Mouse (Mus musculus) WW6 (cell line): ENCODE measurements at regions not wholly inside any gene's neighbourhood (a gene's known extent, or its start where the extent isn't known, plus 50 kb on each side); places are given as distances from the start of the nearest gene placed in this dataset.
A peak's percentile ranks its signal among the peaks of the same experiment; 100 is the strongest.

Experiments
- DNase-seq: peaks from one replicate; pipeline ENCODE4 v3.0.0-alpha.2; 2013; ENCODE audit warnings: low read depth, low spot score

DNA sequence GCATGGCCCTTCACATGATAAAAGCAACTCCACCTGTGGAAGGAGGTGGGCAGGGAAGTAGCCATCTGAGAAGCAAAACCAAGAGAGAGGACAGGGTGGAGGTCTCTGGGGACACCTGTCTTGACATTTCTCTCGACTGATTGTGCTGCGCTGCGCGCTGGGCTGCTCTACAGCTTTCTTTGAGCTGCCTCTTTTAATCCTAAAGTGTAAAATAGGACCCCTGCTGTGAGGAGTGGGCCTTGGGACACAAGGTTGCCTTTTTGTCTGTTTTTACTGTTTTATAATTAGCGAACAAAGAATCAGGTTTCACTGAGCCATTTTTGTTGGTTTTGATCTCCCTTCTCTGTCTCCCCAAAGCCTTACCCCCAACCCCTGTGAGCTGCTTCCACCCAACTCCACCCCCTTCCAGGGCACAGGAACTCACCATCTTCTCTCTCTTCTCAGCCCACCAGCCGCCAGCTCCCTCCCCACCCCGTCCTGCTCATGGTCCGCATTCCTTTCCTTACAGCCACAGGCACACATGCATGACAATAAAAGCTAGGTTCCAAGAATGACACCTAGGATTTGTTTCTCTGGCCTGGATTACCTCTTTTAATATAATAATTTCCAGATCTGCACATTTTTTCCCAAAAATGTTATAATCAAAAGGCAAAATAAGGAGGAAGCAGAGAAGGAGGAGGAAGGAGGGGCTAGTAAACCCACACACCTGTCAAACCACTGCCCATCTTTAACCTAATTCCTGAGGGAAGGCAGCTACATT lies 57.3 kb downstream of the Cbln4 start:
- DNase-seq = no peak

DNA sequence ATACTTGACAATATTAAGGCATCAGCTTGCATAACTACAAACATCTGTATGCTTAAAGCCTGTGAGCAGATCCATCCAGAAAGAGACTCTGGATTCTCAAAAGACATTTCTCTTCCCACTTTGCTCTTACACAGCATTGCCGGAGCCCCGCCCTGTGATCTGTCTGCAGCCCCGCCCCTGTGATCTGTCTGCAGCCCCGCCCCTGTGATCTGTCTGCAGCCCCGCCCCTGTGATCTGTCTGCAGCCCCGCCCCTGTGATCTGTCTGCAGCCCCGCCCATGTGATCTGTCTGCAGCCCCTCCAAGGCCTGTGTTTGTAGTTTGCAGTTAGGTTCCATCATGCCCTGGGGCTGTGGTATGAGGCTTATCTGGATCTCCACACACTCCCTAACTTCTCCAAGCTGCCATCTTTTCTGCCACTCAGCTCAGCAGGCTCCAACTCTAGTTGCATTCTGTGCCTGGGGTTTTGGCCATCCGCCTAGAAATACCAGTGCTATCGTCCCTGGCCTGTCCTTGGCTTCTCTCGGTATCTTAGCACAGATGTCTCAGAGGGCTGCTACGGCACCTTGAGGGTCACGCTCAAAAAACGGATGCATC lies 73.9 kb downstream of the Cbln4 start:
- peak; percentile 49 for DNase-seq

DNA sequence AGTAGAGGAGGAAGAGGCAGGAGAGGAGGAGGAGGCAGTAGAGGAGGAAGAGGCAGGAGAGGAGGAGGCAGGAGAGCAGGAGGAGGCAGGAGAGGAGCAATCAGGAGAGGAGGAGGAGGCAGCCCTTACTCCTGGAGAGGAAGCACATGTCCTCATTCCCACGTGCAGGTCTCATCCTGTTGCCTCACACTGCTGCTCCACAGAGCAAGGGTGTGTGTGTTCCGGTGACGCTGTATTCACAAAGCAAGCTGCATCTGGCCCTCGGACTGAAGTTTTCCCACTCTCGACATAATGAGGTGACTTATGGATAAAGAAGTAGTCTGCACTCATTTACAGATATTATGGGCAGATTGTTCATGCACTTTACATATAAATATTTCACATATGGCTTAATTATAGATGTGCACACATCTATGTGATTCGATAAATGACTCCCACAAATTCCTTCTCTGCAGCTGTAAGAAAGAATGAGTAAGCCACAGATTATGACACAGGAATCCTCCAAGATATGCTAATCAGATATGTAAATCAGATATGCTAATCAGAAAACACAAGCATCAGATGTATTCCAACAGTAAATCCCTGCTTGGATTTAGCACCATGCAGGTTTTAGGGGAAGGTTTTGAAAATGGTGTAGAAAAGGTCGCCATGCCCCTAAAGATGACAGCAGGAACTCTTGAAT lies 96.6 kb downstream of the Cbln4 start:
- DNase-seq = no peak

DNA sequence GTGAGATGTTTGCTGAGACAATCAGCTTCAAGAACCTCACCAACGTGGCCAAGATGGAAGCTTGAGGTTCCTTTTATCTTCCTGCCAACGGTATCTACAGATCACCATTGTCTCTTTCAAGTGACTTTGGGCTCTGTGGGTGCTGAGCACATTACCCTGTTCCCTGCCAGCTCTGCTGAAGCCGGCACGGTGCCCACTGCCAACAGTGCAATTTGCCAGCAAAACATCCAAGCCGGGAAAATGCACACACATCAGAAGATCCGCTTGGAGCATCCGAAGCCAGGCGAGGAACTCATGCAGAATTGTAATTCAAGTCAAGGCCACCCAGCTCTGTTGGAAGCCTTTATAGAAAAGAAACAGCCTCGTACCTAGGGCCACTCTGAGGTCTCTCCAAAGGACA lies 100.6 kb downstream of the Cbln4 start:
- no peak for DNase-seq

DNA sequence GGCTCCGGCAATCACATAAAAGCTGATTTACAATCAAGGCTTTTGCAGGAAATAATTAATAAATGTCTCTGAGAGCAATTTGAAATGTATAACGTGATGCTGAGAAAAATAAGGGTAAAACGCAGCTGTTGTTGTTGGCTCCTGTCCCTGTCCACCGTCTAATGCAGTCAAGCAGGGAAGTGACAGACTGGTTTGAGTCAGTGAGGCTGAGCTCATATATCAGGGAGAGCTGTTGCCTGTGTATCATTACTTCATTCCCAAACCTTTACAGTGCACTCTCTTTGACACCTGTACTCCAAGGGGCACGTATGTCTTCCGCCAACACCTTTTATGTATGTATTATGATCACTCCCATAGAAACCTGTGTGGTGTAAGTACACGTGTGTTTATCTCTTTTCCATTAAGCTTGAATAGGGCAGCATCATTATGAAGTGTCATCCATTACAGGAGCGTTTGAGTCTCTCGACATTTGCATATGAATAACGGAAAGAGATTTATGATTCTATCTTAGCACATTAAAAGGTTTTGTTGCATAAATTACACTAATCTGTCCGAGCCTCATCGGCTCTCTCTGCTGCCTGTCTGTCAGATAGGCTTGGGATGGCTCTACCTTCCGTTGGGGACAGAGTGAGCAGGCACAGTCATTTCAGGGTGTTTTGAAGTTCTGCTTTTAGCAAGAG lies 107.5 kb downstream of the Cbln4 start:
- DNase-seq = no peak

DNA sequence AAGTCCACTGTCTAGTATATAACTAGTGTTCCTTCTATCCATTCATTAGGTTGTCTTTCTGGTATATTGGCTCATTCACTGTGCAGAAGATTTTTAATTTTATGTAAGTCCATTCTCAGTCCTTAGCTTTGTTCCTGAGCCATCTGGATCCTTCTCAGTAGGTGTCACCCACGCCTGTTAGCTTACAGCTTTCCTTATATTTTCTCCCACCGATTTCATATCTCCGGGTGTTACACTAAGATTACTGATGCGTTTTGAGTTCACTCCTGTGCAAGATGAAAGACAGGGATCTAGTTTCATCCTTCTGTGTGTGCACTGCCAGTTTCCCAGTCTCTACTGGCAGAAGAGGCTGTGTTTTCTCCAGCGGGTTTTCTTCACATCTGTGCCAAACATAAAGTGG lies 122.3 kb downstream of the Cbln4 start:
- no peak for DNase-seq

DNA sequence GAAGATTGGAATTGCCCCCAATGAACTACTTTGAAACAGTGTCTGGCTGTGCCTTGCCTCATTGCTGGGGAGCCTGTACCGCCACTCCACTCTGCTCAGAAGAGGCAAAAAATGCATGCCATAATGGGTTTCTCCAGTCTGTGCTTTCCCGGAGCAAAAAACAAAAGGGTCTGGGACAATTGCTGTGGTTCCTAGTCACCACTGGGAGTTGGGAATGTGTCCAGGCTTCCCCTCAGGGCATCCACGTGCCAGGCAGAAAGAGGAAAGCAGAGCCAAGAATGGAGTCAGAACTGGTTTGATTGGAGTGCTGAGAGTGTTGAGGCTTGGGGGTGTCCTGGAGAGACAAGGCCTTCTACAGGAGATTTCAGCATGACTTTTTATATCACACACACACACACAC lies 156.0 kb downstream of the Cbln4 start:
- DNase-seq = no peak

DNA sequence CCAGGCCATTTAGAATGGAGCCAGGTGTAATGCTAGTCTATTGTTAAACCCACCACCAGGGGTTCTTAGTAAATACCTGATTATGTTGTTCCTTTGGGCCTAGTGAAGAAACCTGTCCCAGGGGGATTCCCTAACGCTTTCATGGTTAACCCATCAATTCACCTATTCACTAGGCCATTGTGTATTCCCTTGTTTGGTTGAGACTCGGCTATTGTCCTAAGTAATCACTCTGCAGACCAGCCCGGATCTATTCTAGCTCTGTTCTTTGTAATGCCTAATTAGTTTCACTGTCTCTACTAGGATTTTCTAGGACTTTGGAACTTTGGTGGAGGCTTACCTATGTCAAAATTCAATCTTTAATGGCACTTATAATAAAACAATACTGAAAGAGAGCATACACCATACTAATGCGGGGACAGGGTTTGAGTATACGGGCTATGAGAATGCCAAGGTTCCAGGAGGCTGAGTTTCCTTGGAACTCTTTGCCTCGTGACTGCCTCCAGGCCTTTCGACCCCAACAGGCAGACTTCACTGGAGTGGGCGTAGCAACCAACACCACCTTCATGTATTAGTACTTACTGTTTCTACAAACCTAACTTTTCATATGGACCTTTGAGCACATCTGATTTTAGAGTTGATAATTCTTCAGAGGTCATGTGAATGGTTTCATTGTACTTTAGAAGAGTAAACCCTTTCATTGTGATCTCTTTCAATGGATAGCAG lies 163.9 kb downstream of the Cbln4 start:
- DNase-seq = peak; percentile 69

DNA sequence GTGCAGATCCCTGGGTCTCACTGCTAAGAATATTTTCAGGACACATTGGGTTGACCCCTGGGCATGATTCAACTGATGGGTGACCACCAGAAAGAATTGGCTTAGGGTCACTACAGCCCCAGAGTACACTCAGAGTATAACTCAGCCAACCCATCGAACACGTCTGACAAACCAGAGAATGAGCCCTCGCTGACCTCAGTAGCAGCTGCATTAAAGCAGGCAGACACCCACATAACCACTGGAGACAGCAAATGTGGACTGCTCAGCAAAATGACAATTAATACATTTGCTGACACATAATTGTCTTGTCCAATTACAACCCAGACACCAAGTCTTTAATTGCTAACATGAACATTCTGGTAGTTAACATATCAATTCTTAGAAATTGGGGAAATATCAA lies 175.7 kb downstream of the Cbln4 start:
- no peak for DNase-seq

DNA sequence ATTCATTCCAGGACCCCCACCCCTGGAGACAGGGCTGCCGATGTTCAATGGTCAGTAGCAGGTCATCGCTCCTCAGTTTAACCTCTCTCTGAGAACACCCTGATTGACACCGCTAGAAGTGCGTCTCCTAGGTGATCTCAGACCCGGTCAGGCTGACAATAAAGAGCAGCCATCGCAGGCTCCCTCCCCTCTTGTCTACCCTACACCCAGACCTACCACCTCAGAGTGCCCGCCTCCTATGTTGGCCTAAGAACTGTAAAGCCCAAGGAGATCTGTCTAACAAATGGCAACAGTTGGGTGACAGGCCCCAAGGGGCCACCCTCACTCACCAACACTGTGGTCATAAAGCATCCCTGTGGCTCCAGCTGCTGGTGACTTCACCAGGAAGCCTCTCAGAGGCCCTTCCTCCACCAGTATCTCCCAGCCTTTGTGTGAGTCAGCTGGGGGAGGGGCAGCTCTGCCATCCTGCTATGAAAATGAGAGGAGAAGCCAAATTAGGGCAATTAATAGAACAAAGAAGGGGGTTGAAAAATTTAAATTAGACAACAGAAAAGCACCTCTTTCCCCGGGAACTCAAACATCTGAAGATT lies 178.8 kb downstream of the Cbln4 start:
- DNase-seq = no peak

DNA sequence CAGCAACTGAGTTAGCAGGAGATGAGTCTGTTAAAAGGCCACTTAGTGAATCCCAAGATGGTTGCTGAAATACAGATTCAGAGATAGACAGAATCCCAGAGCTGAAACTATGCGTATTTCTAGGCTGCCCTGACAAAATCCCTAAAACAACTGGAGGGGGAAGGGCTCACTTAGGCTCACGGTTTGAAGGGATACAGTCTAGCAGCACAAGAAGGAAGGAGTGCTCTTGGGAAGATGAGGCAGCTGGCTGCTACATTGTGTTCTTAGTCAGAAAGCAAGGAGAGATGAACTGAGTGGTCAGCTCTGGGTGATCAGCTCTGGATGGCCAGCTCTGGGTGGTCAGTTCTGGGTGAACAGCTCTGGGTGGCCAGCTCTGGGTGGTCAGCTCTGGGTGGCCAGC lies 180.6 kb downstream of the Cbln4 start:
- DNase-seq = peak; percentile 47

DNA sequence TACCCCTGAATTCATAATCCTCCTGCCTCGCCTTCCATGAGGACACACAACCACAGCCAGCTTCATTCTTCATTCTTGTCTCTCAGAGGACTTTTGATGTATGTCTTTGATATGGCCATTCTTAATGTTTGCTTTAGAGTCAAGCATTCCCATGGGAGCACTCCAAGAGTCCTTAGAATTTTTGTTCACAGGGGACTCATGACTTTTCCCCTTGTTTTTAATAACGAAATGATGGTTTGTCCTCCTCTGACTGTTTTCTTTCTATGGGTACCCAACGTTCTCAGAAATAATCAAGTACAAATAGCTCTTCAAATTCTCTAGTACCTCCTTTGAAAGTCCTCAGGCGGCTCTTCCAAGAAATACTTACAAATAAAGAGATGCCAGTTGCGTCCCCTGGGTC lies 184.4 kb downstream of the Cbln4 start:
- DNase-seq = no peak

DNA sequence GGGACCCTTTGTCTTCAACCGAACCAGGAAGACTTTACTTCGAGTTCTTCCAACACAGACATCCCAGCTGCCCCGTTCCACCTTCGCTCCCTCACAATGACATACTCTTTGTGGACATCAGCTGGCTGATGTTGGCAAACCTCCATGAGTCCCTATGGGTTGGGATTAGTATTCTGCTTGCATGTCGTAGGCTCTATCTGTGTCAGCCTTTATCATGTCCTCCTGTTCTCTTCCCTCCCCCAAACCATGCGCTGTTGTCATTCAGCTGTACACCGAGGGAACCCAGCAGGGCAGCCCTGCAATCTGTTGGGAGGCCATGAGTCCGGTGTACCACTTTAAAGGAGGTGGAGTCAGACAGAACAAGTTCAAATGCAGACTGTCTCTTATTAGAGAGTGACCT lies 186.8 kb downstream of the Cbln4 start:
- DNase-seq = no peak

DNA sequence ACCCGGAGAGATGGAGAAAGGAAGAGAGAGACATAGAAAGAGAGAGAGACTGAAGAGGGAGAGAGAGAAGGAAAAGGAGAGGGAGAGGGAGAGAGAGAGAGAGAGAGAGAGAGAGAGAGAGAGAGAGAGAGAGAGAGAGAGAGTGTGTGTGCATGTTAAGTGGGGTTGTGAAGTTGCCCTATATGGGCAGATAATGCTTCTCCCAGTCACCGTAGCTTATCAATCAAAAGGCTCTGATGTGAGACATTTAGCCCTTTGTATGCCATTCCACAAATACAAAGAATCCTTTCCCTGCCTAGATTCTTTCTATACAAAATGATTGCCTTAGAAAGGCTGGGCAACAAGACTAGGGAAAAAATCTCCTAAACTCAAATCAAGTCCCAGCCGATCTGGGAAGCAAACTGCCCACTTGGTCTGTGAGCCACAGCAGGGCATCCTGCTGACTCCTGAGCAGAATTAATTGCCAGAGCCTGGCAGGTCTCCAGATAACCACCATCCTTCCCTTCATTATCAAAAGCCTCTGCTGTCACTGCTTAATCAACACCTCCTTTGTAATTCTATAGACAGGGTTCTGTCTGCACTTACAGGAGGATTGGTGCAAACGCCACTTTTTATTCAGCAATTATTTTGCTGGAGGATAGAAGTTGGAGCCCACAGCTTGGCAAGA lies 196.3 kb downstream of the Cbln4 start:
- no peak for DNase-seq

DNA sequence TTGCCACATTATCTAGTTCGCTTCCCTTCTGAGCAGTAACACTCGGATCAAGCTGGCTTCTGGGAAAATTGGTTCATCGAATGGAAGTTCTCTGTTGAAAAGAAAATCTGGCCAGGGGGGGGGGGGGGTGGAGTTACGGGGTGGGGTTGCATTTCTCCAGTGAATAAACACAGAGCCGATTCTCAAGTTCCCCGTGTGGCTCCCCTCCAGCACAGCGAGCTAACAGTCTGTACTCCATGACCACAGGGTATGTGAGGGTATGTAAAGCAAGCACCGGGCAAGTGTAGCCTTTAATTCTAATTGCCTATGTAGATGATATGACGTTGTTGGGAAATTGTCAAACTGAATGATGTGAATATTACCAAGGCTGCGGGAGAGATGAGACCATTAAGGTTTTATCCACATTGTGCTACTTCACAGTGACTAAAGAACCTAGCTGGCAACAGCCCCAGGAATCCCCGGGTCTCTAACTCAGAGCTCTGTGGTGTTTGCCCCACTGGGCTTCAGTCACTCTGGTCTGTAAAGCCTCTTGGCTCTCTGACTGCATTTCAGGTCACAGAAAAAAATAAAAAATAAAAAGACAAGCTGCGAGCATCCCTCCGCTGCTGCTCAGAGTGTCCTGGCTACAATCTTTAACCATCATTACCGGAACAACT lies 203.1 kb downstream of the Cbln4 start:
- DNase-seq = no peak

DNA sequence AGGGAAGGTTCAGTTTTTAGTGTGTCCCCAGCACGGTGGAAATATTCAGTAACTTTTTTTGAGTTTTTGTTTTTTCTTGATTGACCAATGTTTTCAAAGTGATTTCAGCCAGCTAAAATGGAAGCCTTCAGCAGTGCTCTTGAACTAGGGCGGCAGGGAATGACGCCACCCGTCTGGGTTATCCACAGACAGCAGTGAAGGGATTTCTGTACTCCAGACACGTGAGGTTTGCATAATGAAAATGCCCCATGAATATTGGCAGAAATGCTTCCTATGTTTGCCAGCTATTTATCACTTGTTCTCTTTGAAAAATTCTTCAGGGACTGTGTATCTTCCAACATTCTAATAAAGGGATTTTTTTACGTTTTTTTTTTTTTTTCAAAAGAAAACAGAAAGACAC lies 221.1 kb downstream of the Cbln4 start:
- DNase-seq = no peak

DNA sequence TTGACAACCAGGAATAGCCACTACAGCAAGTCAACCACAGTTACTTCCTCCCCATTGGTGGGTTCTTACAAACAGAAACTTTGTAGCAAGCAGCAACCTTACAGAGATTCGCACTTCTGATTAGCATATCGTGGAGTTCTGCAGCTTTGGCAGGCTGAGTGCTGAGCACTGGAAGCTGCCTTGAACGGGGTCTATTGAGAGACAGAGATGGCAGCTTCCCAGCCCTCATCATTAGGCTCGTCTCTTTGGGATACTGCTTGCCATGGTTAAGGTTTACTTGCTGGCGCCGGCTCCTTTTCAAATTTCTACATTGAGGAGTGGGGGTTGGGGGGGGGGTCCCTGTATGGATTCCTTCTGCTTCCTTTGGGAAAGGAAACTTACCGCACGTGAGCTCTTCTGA lies 224.8 kb downstream of the Cbln4 start:
- no peak for DNase-seq

DNA sequence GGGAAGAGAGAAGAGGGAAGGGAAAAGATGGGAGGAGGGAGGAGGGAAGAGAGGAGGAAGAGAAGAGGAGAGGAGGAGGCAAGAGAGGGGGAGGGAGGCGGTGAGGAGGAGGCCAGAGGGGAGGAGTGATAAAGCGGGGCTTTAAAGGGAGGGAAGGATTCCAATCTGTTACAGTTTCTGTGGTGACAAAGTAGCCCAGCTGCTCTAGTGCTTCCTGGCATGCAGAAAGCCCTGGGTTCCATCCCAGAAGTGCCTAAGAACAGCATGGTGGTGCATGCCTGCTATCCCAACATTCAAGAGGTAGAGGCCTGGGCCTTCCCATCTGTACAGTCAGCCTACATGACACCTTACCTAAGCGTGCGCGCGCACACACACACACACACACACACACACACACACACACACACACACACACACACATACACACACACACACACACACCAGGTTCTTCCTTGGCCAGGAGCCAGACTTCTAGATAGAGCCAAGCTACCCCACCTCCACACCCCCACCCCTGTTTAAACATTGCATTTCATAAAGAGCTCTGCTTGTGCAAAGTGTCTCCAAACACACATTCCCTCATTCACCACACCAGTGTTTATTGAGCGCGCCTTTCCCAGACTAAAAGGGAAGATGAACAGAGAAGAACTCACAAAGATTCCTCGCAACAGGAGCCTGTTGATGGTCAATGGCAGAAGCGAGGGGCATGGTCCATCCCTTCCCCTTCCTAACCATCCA lies 226.4 kb downstream of the Cbln4 start:
- no peak for DNase-seq

DNA sequence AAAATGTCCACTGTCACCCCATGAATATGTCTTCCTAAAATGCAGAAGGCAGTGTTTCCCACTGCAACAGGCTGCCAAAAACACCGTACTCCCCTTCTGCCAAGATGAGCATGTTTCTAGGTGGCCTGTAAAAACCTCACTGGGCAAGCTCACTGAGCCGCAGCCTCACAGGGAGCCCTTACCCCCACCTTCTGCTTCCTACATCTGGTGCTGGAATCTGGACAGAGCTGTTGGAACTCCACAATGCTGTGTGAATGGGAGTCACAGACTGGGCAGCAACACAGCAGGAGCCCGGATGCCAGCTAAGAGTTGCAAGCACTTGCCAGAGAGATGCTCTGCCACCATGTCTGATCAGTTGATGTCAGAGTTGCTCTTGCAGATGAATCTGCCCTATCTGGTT lies 230.6 kb downstream of the Cbln4 start:
- DNase-seq = no peak

DNA sequence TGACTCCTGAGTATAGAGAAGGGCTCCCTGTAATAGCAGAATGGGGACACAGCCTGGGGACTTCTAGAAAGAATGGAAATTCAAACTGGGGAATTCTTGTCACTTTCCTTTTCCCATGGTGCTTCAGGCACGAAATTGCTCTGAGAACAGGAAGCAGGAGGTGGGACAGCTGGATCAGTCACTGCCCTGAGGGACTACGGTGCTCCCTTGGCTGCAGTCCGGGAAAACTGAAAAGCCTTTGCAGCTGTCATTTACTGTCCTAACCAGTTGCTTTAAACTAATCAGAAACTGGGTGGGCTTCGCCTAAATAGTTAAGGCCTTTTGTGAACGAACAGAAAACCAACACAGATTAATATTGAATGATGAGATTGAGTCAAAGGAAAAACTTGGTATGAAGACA lies 237.9 kb downstream of the Cbln4 start:
- DNase-seq = no peak
